Mouse (Mus musculus) mouse trophoblast stem cell (cell line): ENCODE measurements around the gene Tada2a.

ENCODE experiments used
- in situ Hi-C, 2 experiments: fragments of 300-500 bp; cut with MseI, MboI; formaldehyde crosslinking; loops; 2 replicates in 1 of 2; 3 replicates in 1 of 2; pipeline ENCODE4 v1.15.1; 2025

Gene Tada2a

GRCm38 (mm10) chr11:84128943-84129798, at the start of gene Tada2a, which contains the start of gene Acaca:
Gene Tada2a, minus strand, starts transcription at chr11:84129600.
Gene Acaca, plus strand, starts transcription at chr11:84129672.
- in situ Hi-C loops: no loop called here

GRCm38 (mm10) chr11:84178571-84178970, 49.2 kb upstream of the Tada2a start:
- in situ Hi-C loops: no loop called here

DNA sequence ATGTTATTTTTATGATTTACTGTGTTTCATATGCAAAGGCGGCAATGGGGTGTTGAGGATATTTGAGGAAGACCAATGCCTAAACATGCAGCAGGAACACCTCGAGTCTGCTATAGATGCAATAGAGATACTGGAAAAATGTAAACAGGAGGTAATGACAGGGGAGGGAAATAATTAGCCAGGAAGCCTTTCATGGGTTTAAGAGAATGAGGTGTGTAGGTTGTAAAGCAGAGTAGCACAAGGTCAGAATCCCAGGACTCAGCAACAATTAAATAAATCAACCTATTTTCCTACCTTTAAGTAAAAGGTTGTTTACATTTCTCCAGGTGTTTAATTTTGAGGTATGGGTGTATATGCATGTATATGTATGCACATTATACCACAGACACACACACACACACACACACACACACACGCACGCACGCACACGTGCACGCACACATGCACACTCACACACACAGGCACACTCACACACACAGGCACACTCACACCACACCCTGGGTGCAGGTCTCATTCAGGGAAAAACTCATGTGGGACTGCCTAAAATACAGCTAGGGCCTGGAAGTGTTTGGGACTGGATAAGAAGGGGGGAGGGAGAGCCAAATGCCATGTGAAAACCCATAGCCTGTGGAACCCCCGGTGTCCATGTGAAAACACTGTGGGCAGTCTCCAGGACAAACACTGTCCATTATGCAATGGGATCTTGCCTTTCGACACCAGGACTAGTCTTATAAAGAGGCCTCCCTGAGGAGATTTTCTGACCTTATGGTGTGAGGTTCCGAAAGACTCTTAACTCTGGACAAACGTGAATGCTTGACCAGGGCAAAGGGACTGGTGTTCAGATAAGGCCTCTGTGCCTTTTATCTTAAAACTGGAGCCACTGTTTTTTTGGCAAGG, 43.4 kb upstream of the Tada2a start:
- in situ Hi-C loops: no loop called here

DNA sequence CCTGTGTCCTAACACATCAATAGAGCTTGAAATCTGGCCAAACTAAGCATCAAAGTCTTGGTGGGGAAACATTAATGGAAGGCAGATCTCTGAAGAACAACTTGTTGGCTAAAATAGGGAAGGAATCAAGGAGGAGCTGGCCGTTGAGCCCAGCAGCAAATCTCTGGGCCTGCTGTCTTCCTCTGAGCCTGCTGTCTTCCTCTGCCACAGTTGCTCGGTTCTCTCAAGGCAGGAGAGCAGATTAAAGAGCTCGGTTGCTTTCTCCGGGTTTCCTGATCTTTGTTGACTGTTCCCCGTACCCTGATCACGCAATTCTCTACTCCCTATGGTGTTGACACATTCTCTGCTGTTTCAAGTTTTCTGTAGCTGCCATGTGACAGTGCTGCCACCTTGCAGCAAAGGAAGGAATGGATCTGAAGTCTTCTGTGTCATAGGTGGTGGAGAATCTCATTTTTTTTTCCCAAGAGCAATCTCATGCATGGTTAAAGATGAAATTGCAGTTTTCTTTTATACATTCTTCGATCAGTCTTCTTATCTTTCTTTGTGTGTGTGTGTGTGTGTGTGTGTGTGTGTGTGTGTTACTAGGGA, 39.4 kb upstream of the Tada2a start:
- in situ Hi-C loops: no loop called here

DNA sequence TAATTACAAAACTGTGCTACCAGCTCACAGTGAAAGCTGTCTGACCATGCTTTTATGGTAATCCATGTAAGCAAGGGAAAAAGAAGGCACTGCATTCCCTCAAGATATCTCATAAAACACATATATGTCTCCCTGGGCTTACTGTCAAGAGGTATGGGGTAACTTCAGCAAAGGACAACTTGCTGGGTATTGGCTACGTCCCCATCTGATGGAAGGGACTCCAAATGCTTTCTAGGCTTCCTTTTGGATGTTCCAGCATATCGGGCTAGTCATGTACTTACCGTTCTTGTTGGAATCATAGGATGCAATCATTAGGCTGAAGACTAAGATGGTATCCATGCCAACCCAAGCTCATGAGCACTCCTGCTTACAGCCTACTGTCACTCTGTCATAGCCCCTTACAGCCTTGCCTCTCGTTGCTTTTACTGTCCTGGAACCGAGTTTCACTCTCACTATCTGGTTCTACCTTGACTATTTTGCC, 37.7 kb upstream of the Tada2a start, which contains the start of gene Gm11437:
Gene Gm11437 (minus strand): TSS at position 431 of the 481 bp plus-strand sequence.
- in situ Hi-C loops: no loop called here

- in situ Hi-C loops: no loop called here
Observed at GRCm38 (mm10) chr11:84164561-84164960, 35.2 kb upstream of the Tada2a start.

GRCm38 (mm10) chr11:84164123-84164522, 34.7 kb upstream of the Tada2a start:
- in situ Hi-C loops: no loop called here

DNA sequence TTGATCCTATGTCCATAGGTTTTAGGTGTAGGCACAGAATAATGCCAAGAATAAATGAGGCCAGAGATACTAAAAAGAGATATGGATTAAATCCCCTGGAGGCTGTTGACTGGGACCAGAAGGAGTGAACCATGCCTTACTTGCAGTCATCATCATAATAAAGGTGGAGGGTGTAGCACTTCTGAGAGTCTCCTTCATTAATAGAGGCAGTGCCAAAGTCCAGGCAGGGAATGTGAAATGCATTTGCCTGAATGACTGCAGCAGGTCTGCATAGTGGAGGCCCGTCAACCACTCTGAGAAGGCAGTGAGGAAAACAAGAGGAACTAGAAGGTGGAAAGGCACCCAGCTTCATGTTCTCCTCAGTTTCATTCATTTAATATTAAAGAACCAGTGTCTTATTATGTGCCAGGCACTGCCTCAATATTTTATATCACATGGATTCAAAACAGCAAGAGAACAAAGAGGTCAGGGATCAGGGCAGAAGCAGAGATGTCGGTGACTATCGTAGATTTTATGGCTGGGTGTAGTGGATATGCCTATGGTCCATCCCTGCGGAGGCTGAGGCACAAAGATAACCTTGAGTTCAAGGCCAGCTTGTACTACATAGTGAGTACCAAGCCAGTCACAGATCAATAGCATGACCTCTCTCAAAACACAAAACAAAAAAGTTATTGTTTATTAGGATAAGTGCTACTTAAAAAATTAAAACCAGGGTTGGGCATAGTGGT, 27.3 kb upstream of the Tada2a start:
- in situ Hi-C loops: no loop called here

DNA sequence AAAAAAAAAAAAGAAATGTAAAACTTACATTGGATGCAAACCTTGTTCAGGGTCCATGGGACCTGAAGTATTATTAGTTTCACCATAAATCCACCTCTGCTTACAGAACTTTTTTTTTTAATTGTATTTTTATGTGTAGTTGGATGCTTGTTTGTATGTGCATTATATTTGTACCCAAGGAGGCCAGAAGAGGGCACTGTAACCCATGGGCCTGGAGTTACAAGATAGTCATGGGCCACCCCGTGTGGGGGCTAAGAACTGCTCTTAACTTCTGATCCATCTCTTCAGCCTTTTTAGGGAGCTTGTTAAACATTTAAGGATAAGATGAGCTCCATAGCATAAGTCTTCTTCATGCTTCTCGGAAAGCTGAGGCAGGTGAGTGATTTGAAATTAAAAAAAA, 21.5 kb upstream of the Tada2a start:
- in situ Hi-C loops: no loop called here

DNA sequence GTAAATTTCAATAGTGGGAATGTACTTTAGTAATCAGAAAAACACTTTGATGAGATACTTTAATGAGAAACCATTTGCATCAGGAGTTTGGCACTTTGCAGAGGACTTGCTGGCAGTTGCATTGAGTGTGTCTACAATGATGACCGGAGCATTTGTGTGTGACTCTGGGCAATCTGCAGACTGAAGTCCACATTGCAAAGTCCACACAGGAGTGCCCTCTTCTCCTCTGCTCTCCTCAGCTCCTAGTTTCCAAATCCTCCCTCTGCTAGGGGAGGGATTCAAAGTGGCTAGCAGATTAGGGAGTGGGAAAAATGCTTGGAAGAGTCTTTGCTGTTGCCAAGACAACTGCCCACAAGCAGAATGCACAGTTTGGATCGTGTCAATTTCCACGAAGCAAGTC, 16.7 kb upstream of the Tada2a start:
- in situ Hi-C loops: no loop called here

- in situ Hi-C loops: no loop called here
Observed at GRCm38 (mm10) chr11:84145201-84145798, 15.9 kb upstream of the Tada2a start.

GRCm38 (mm10) chr11:84141752-84142151, 12.4 kb upstream of the Tada2a start:
- in situ Hi-C loops: no loop called here

DNA sequence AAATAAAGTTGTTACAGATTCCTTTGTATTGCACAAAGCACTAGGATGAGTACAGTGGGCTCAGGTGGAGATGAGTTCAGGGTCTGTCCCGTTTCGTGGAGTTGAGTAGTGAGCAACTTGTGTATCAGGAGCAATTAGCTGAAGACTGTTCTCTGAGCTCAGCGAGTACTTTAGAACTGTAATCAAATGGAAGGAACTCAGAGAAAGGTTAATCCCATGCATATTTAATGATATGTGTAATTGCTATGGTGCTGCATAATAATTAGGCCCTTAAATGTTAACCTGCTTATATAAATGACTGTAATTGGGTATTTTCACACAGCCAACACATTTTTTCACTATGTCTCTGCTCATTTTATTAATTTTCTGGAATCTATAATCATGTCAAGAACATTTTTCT, 7.1 kb upstream of the Tada2a start:
- in situ Hi-C loops: no loop called here

DNA sequence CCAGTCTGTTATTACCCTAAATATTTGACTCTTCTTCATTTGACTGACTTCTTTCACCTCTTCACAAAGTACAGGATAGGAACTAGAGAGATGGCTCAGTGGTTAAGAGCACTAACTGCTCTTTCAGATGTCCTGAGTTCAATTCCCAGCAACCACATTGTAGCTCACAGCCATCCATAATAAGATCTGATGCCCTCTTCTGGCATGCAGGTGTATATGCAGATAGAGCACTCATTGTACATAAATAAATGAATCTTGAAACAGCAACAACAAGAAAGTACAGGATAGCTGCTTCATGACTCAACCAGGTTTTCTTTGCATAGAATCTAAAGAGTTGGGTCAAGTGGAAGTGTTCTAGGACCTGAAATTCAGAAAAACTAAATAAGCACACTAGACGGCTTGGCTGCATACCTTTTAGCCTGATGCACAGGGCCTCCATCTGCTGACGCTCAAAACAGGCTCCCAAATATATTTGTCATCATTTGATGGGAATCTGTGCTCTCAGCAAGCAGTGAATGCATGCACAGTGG, 5.0 kb upstream of the Tada2a start:
- in situ Hi-C loops: no loop called here

GRCm38 (mm10) chr11:84129799-84130185, 392 bp upstream of the Tada2a start:
- in situ Hi-C loops: no loop called here

DNA sequence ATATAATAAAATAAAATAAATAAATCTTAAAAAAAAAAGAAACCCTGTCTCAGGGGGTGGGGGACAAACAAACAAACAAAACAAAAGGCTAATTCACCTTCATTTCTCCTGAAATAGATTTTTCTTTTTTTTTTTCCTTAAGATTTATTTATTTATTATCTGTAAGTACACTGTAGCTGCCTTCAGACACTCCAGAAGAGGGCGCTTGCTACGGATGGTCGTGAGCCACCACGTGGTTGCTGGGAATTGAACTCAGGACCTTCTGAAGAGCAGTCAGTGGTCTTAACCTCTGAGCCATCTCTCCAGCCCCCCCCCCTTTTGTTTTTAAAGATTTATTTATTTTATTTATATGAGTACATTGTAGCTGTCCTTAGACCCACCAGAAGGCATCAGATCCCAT, 1.4 kb downstream of the Tada2a start:
- in situ Hi-C loops: no loop called here

DNA sequence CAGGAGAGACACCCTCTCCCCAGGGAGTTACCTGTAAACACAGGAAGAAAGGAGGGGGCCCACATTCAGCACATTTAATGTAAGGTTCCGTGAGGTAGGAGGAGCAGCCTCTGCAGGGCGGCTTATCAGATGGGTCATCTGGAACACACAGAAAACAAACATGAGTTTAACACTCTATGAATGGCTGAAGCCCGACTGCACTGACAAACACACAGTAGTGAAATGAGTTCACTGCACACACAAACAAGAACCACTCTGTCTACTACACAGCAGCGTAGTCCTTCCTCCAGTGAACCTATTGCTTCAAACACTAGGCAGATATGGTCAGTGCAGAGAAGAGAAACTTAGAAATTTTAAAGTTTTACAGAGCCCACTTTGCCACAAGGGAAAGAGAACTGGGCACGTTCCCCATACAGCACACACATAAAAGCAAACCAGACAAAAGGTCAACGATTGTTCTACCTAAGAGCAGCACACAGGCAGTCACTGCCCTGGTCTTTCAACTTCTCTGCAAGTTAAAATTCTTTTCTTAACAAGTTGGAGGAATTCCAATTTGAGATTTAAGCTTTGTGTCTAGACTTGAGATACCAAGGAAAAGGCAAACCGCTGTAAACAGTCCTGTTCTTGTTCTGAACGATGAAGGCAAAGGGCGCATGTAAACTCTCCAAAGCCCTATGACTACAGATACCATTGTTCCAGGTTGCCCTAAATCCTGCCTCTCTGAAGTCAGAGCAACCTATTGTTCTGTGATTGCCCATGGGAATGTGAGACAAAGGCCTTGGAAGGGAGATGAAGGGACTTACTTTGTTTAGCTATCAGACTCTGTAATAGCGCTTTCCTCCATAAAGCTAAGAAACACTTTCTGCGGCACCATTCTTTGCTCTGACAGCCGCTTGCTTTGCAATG, 8.1 kb downstream of the Tada2a start:
- in situ Hi-C loops: no loop called here

DNA sequence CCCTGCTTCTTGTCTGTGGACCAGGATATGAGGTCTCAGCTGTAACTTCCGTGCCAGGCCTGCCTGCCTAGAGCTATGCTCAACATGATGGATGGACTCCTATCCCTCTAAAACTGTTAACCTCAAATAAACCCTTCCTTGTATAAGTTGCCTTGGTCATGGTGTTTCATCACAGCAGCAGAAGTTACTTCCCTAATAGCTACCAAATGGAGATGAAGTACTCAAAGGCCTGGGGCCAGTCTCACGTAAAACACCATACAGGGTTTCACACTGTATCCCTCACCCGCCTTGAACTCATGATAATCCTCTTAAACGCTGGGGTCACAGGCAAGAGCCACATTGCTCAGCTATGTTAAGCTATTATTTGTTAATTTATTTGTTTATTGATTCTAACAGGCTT, 12.0 kb downstream of the Tada2a start:
- in situ Hi-C loops: no loop called here

DNA sequence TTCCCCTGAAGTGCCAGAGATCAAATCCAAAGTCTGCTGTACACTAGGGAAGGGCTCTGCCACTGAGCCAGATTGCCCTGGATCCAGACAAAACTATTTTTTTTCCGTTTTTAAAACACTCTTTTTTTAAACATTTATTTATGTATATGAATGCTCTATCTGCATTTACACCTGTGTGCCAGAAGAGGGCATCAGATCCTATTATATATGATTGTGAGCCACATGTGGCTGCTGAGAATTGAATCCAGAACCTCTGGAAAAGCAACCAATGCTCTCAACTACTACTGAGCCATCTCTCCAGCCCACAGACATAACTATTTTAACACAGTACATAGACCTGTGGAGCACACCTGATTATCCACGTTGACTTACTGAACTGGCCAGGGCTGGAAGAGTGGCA, 13.2 kb downstream of the Tada2a start:
- in situ Hi-C loops: no loop called here

- in situ Hi-C loops: no loop called here
Observed at GRCm38 (mm10) chr11:84115646-84116045, 13.8 kb downstream of the Tada2a start.
